Mouse (Mus musculus) heart, embryonic 13.5 days (tissue): ENCODE results near the gene Son. TPM values are rescaled to one million over a fixed set of nuclear protein-coding genes. Genes with fewer than 3 reads are reported as not detected.

Experiments used
- ATAC-seq: fragments of 200-750 bp; cut with Nextera tagmentation; 2 replicates; pipeline ENCODE4 v1.8.0; 2017; ENCODE audit warnings: moderate TSS enrichment; ENCODE audit not compliant: insufficient number of reproducible peaks, low FRiP score, low TSS enrichment; ENCODE audit errors: extremely low read depth
- H3K27ac ChIP-seq: fragments of 300-500 bp; sonication (generic); replicated peaks from 2 replicates; pipeline ENCODE4 v1.5.1; 2015; ENCODE audit warnings: moderate library complexity, mild to moderate bottlenecking, inconsistent platforms
- H3K27me3 ChIP-seq: fragments of 300-500 bp; sonication (generic); replicated peaks from 2 replicates; pipeline ENCODE4 v1.6.1; 2015; ENCODE audit warnings: mild to moderate bottlenecking, inconsistent platforms
- H3K36me3 ChIP-seq: fragments of 300-500 bp; sonication (generic); 2 replicates; pipeline ENCODE4 v1.6.1; 2015; ENCODE audit warnings: mild to moderate bottlenecking, inconsistent platforms
- H3K4me1 ChIP-seq: fragments of 300-500 bp; sonication (generic); 2 replicates; pipeline ENCODE4 v1.6.1; 2015; ENCODE audit warnings: inconsistent platforms
- H3K4me2 ChIP-seq: fragments of 300-500 bp; sonication (generic); 2 replicates; pipeline ENCODE4 v1.6.1; 2015; ENCODE audit warnings: inconsistent platforms, mild to moderate bottlenecking, moderate library complexity
- H3K4me3 ChIP-seq: fragments of 300-500 bp; sonication (generic); 2 replicates; pipeline ENCODE4 v1.5.1; 2015; ENCODE audit warnings: moderate library complexity, mild to moderate bottlenecking, inconsistent platforms
- H3K9ac ChIP-seq: fragments of 300-500 bp; sonication (generic); 2 replicates; pipeline ENCODE4 v1.6.1; 2015; ENCODE audit warnings: inconsistent platforms, mild to moderate bottlenecking, moderate library complexity
- H3K9me3 ChIP-seq: fragments of 300-500 bp; sonication (generic); 2 replicates; pipeline ENCODE4 v1.6.1; 2016; ENCODE audit warnings: inconsistent platforms
- WGBS: fragments of 180-500 bp; shearing (Covaris S2); methylation state at CpG from one replicate; pipeline ENCODE4 v1.1.7; 2015; ENCODE audit warnings: mixed read lengths; 5-methylcytosine and 5-hydroxymethylcytosine counted together
- polyA plus RNA-seq: library from polyadenylated mRNA; unstranded; fragments of >200 nt; fragmentation: Nextera tagmentation; extraction: Ambion mirVana; gene quantifications from 2 replicates; pipeline ENCODE4 v1.2.1, GENCODE M21; 2015

Son gene
- polyA plus RNA-seq, 1 experiment from 2014 or later, result 78.3 TPM

GRCm38 (mm10) chr16:91716927-91717349 is 69.6 kb downstream of the Son start:
- peaks cover 79% of the 10 kb centered on the region for H3K36me3 ChIP-seq
- no peak overlapping the region for H3K4me2 ChIP-seq
- 44% methylated on average over 11 of the region's 11 CpGs for WGBS
- H3K9me3 ChIP-seq, result no peaks in the 10 kb centered on the region
- H3K9ac ChIP-seq, result no peak overlapping the region
- no peaks in the 10 kb centered on the region for H3K27me3 ChIP-seq
- H3K4me3 ChIP-seq, result no peak overlapping the region
- H3K4me1 ChIP-seq, result 0 out of 2 replicates have a peak, but pooled peaks cover 6% of the 10 kb centered on the region
- H3K27ac ChIP-seq, result no peak overlapping the region; the same call in 1 of the 2 replicates
- peak; percentile 93 for ATAC-seq

- Histone ChIP-seq H3K27me3 (no peaks in the 10 kb centered on the region), H3K4me2 (no peak overlapping the region), H3K27ac (peak overlapping the region; percentile 82), H3K4me1 (0 out of 2 replicates have a peak, but pooled peaks cover 6% of the 10 kb centered on the region), H3K9me3 (no peaks in the 10 kb centered on the region), H3K4me3 (no peak overlapping the region), H3K9ac (no peak overlapping the region), H3K36me3 (peaks cover 75% of the 10 kb centered on the region)
- 59% methylated on average over 4 of the region's 4 CpGs for WGBS
- no peak for ATAC-seq
Measured at GRCm38 (mm10) chr16:91717399-91717798, 70.1 kb downstream of the Son start.

GRCm38 (mm10) chr16:91724247-91724646 is 76.9 kb downstream of the Son start:
- ATAC-seq, result no peak
- Histone ChIP-seq H3K4me3 (no peak overlapping the region), H3K27me3 (no peaks in the 10 kb centered on the region), H3K27ac (no peak overlapping the region), H3K9me3 (no peaks in the 10 kb centered on the region), H3K4me1 (peaks cover 19% of the 10 kb centered on the region), H3K36me3 (peaks cover 31% of the 10 kb centered on the region), H3K9ac (no peak overlapping the region), H3K4me2 (no peak overlapping the region)
- WGBS, result 42% methylated on average over 3 of the region's 3 CpGs

GRCm38 (mm10) chr16:91727433-91727832 is 80.1 kb downstream of the Son start:
- no peaks in the 10 kb centered on the region for H3K9me3 ChIP-seq
- ATAC-seq, result no peak
- H3K36me3 ChIP-seq, result peaks cover 20% of the 10 kb centered on the region
- peak overlapping the region; percentile 92 for H3K4me3 ChIP-seq
- WGBS, result 88% methylated on average over 15 of the region's 15 CpGs
- peak overlapping the region; percentile 86 for H3K9ac ChIP-seq
- H3K27ac ChIP-seq, result peak overlapping the region; percentile 82
- H3K4me1 ChIP-seq, result peaks cover 28% of the 10 kb centered on the region
- no peaks in the 10 kb centered on the region for H3K27me3 ChIP-seq
- H3K4me2 ChIP-seq, result peak overlapping the region; percentile 84

- peak within 1 kb of the TSS; percentile 86 for H3K4me2 ChIP-seq
- WGBS, result under 1% methylated on average over 46 of the region's 46 CpGs
Measured at GRCm38 (mm10) chr16:91728123-91729065, 81.1 kb downstream of the Son start, which contains the start of gene Cryzl1. TSS of gene Cryzl1 (minus strand) at chr16:91728975.

More at GRCm38 (mm10) chr16:91728123-91729065, 81.1 kb downstream of the Son start, which contains the start of gene Cryzl1:
- Histone ChIP-seq H3K27me3 (no peaks in the 10 kb centered on the region), H3K36me3 (peaks cover 17% of the 10 kb centered on the region), H3K4me3 (peak within 1 kb of the TSS; percentile 92), H3K9ac (peak within 1 kb of the TSS; percentile 98), H3K4me1 (peaks cover 28% of the 10 kb centered on the region), H3K27ac (peak within 1 kb of the TSS; percentile 95), H3K9me3 (no peaks in the 10 kb centered on the region)
- ATAC-seq, result peak; percentile 90

Other genes with a start within 250 kb of the Son start
- gene Il10rb, start 241.3 kb upstream of the Son start, polyA plus RNA-seq, result 44.8 and 48.9 TPM in 2 replicates
- 33.1 and 37.9 TPM in 2 replicates for gene Ifnar1, start 162.3 kb upstream of the Son start, polyA plus RNA-seq
- gene Ifngr2, start 100.4 kb upstream of the Son start, polyA plus RNA-seq, result 103 and 108 TPM in 2 replicates
- 45.9 and 56.5 TPM in 2 replicates for gene Tmem50b, start 49.7 kb upstream of the Son start, polyA plus RNA-seq
- 3.5 and 4.7 TPM in 2 replicates for gene Dnajc28, start 28.5 kb upstream of the Son start, polyA plus RNA-seq
- 72.6 and 77.2 TPM in 2 replicates for gene Gart, start 554 bp upstream of the Son start, polyA plus RNA-seq
- gene Donson, start 41.3 kb downstream of the Son start, polyA plus RNA-seq, result 13.9 and 15.0 TPM in 2 replicates
- gene Cryzl1, start 81.5 kb downstream of the Son start, polyA plus RNA-seq, result 51.4 and 58.5 TPM in 2 replicates
- 19.5 and 20.0 TPM in 2 replicates for gene Itsn1, start 81.8 kb downstream of the Son start, polyA plus RNA-seq